Mouse (Mus musculus) v-Abl transformed pro-B cells (cell line): ENCODE results near the gene Brd2.

Experiments used
- in situ Hi-C, 2 experiments: fragments of 400-800 bp; cut with MboI; formaldehyde crosslinking; loops; one replicate each; pipeline ENCODE4 v1.15.1; 2025; ENCODE audit not compliant: unreplicated experiment in 2 of 2

Brd2 gene

DNA sequence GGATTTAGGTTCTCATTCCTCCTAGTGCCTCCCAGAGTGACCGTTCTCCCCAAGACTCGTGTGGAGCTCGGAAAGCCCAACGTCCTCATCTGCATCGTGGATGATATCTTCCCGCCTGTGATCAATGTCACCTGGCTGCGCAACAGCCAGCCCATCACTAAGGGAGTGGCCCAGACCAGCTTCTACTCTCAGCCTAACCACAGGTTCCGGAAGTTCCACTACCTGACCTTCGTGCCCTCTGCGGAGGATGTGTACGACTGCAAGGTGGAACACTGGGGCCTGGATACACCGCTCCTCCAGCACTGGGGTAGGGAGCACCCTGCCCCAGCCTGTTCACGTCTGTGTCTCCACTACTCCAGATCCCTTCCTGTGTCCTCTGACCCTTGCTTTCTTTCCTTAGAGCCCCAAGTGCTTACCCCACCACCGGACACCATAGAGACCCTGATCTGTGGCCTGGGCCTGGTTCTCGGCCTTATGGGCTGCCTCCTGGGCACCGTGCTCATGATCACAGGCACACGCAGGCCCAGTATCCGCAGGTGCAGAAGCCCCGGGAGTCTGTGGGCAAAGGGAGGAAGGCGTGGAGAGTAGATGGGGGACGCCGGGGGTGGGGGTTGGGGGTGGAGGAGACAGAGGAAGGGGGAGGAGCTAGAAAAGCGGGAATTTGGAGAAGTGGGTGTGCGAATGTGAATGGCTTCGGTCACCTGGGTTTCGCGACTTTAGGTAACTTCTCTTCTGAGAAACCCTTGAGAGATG lies 28.0 kb downstream of the Brd2 start:
- in situ Hi-C loops: loop anchor here (5.0 kb wide), 4 partner anchors 33 to 73 kb away; no protein-coding TSS in a partner anchor

DNA sequence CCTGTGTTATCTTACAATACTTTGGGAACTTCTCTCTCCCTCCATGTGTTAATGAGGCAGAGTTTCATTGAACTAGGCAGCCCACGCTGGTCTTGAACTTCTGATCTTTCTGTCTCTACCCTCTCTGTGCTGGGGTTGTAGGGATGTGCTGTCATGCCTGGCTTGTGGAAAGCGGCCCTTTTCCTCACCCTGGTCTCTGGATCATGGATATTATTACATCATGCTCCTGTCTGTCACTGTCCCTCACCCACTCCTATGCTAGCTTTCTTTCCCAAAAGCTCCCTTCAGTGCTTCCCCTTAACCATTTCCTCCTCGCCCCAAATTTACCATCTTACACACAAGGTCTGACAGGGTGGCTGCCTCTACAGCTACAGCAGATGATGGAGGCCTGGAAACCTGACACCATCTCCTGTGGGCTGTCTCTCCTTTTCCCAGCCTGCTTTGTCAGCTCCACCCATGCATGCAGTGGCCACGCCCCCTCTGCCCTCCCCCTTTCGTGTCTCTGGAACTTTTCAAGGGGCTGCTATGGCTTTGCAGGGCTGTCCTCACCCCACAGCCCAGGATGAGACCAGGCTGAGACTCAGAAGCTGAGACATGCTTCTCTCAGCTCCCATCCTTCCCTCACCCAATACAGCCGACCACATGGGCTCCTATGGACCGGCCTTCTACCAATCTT lies 29.1 kb downstream of the Brd2 start:
- in situ Hi-C loops: loop anchor here (5.0 kb wide), 4 partner anchors 34 to 74 kb away; no protein-coding TSS in a partner anchor

DNA sequence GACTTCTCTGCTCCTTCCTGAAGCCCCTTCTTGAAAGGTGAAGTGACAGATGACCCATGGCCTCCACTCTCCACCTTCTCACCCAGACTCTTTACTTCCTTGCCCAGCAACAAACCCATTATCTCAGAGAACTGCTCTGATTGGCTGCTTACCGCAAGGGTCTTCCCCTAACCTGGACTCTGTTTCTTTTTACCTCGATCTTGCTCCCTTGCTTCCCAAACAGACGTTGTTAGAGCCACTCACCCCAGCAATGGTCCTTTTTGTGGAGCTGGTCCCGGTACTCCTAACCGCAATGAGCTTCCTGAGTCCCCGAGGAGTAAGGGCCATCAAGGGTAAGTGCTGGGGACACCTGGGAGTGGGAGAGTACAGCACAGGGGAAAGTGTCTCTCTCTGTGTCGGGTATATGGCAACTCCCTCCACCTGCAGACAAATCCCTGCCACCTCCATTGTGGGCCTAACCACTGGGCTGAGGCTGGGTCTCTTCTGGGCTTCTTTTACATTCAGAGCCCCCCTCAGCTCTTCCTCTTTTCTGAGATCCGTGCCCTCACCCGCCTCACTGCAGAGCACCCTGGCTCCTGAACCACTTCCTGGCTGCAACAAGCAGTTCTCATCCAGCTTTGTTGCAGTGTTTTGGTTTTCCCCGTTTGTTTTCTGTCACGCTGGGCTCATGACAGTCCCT lies 30.1 kb downstream of the Brd2 start, which contains the start of gene H2-Oa:
H2-Oa (plus strand) TSS at position 144 of the 679 bp plus-strand sequence.
- in situ Hi-C loops: loop anchor here (5.0 kb wide), 4 partner anchors 35 to 75 kb away; no protein-coding TSS in a partner anchor

DNA sequence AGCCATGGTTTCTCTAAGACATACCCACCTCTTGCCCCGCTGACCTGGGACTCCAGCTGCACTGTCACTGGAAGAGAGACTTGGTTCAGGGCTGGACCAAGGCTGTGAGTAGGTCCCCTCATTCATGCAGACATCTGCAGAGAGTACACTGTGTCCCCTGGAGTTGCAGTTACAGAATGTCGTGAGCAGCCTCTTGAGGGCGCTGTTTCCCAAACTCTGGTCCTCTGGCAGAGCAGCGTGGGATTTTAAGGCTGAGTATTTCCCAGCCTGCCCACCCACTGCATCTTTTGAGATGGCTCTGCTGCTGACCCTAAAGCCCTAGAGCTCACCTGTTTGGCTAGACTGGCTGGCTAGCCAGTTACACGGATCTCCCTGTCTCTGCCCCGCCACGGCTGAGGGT lies 31.5 kb downstream of the Brd2 start:
- in situ Hi-C loops: loop anchor here (5.0 kb wide), 4 partner anchors 36 to 76 kb away; no protein-coding TSS in a partner anchor

DNA sequence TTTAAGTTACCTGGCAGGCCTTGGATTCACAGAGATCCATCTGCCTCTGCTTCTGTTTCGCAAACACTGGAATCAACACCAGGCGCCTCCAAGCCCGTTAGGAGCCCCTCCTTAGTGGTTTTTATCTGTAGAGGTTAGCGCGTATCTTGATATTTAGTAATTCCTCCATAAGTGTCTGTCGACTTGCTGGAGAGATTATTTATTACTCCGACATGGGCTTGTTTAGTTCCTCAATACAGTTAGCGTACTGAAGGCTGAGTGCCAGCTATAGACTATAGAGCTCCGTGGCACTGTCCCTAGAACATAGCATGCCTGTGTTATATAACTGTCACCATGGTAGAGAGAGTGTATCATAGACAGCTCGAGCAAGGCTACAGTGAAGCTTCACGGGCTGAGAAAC lies 34.3 kb downstream of the Brd2 start:
- in situ Hi-C loops: no loop called here

DNA sequence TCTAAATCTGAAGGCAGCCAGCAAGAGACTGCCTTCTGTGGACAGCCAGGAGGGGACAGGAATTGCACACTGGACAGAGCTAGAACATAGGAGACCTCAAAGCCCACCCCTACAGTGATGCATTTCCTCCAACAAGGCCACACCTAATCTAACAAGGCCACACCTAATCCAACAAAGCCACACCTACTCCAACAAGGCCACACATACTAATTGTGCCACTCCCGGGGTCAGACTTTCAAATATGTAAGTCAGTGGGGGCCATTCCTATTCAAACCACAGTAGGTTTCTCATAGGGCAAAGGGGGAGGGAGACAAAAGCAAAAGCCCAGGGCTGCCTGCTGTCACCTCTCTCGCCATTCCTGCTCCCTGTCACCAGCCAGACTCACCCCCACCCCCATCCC lies 35.0 kb downstream of the Brd2 start:
- in situ Hi-C loops: no loop called here

DNA sequence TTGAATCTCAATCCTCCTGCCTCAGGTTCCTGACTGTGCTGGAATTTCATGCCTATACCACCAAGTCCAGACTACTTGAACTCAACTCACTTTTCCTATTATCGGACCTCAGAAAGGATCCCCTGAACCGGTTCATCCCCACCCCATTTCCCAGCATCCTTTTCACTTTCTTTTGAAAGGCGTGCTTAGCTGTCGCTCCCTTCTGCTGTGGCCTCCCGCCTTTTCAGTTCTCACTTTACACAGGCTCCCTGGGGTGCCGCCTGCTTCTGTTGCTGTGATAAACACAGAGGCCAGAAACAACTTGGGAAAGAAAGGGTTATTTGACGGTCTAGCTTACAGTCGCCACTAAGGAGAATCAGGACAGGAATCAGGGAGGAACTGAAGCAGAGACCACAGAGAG lies 39.3 kb downstream of the Brd2 start:
- in situ Hi-C loops: no loop called here

DNA sequence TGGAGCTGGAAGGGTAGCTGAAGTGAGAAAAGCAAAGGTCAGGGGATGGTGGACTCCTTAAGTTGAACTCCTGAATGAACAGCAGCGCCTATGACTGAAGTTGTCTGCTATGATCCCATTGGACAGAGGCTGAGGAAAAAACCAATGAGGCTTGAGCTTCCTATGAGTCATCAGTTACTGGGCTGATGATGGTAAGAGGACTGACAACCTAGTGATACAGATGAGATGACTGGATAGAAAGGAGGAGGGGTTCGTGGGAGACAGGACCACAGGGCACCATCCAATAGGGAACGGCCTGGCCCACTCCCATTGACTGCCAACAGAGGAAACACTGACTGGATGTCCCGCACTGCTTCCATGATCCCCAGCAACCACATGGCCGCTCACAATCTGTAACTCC lies 42.8 kb downstream of the Brd2 start:
- in situ Hi-C loops: loop anchor here (5.0 to 10.0 kb wide), 3 partner anchors 155 to 325 kb away; partner anchors contain the start of gene H2-Ob (in 2 of the 2)

DNA sequence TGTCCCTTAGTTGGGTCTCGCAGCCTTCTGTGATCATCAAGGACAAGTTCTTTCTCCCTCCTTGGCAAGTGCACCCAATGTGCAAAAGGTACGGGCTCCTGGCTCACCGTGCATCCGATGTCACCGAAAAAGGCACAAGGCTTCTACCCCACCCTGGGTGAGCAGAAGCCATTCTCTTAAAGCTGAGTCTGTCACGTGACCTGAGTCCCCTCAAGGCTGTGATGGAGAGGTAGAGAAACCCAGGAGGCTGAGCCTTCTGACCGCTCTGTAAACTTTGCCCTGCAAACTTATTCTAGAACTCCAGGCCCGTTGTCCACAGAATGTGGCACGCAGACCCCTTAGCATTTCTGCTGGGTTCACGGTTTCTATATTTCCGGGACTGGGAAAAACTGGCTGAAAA lies 43.4 kb downstream of the Brd2 start:
- in situ Hi-C loops: loop anchor here (5.0 to 10.0 kb wide), 3 partner anchors 156 to 326 kb away; partner anchors contain the start of gene H2-Ob (in 2 of the 2)

DNA sequence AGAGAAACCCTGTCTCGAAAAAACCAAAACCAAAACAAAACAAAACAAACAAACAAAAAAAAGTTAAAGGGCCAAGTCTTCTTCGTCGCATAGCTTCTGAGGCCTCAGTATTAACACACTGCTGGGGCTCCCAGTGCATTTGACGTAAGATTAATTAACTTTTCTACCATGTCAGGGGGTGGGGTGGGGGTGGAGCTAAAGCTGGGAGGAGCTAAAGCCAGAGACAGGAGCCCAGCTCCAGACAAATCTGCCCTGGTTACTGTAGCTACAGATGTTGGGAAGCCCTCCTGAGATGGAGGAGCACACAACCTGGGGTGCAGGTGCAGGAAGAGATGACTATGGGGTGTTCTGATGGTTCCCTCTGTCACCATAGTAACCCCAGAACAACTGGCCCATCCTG lies 44.3 kb downstream of the Brd2 start:
- in situ Hi-C loops: loop anchor here (5.0 to 10.0 kb wide), 3 partner anchors 157 to 327 kb away; partner anchors contain the start of gene H2-Ob (in 2 of the 2)

DNA sequence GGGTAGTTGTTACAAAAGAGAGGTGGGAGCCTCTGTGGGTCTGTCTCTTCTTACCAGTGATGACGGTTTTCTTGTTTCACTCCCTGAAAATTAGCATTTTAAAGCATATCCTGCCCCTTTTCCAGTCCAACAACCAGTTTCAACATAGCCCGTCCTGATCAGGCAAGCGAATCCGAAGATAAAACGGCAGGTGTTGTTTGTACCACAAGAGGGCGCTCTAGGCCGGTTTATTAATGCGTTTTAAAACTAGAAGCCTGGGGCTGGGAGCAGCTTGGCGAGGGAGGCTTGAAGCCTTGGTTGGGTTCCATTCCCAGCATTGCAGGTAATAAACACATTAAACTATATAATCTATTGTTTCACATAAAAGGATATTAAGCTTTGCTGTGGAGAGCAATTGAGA lies 44.9 kb downstream of the Brd2 start:
- in situ Hi-C loops: loop anchor here (5.0 to 10.0 kb wide), 3 partner anchors 157 to 327 kb away; partner anchors contain the start of gene H2-Ob (in 2 of the 2)

DNA sequence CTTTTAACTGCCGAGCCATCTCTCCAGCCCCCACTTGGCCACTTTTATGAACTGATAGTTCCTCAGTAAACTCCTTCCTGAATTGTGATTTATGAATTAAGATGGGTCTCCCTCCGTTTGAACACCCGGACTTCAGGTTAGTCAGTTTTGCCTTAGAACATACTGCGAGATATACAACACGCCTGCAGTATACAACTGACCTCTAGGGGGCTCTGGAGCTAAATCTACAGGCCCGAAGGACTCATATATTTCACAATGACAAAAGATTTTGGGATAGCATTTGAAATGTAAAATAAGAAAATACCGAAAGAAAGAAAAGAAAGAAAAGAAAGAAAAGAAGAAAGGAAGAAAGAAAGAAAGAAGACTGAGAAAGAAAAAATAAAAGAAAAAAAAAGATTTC lies 47.2 kb downstream of the Brd2 start:
- in situ Hi-C loops: loop anchor here (5.0 to 10.0 kb wide), 3 partner anchors 160 to 330 kb away; partner anchors contain the start of gene H2-Ob (in 2 of the 2)

DNA sequence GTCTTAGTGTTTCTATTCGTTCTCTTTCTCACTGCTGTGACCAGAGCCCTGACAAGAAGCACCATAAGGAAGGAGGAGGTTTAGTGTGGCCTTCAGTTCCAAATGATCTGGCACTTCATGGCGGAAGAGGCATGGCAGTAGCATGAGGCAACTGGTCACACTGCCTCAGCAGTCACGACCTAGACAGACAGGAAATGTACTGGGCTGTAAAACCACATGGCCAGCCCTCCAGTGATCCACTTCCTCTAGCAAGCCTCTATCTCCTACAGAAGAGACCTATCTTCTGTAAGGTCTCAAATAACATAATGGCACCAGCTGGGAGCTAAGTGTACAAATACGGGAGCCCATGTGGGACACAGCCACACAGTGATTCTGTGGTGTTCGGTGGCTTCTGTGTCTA lies 50.3 kb downstream of the Brd2 start:
- in situ Hi-C loops: loop anchor here (5.0 to 10.0 kb wide), 3 partner anchors 35 to 333 kb away; partner anchors contain the start of genes Col11a2 (in 1 of the 2) and H2-Ob (in 1 of the 2)

DNA sequence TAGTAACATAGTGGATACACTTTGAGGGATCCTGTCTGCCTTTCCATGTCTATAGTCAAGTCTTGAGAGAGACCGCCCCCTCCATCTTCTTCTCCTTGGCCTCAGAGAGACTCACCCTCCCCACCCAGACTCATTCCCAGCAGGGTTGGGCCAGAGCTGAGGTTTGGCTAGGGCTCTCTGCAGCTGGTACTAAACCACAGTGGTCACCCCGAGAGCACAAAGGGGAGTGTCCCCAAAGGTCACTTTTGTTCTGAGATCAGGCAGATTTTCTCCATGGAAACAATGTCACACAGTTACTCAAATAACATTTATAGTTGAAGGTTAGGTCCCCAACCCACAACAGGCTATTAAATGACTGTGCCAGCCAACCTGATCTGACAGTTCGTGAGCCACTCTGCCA lies 53.6 kb downstream of the Brd2 start:
- in situ Hi-C loops: no loop called here
